Mouse (Mus musculus) liver, adult 2 months (tissue): Measurements from ENCODE around the gene Rad51b. TPM values are rescaled to one million over a fixed set of nuclear protein-coding genes. Genes with fewer than 3 reads are reported as not detected.

ENCODE experiments used
- DNase-seq: peaks from one replicate; pipeline ENCODE4 v3.0.0-alpha.2; 2011; ENCODE audit warnings: low read depth, low spot score; ENCODE audit errors: extremely low read depth
- H3K27ac ChIP-seq: fragments of 200-500 bp; replicated peaks from 2 replicates; pipeline ENCODE4 v1.5.1; 2012; ENCODE audit warnings: low read depth, mild to moderate bottlenecking, control low read depth, inconsistent platforms, low read length; ENCODE audit not compliant: insufficient read depth
- H3K27me3 ChIP-seq: fragments of 200-500 bp; 2 replicates; pipeline ENCODE4 v1.6.1; 2012; ENCODE audit warnings: mild to moderate bottlenecking, moderate library complexity, low read length, inconsistent platforms; ENCODE audit not compliant: control insufficient read depth, insufficient read depth
- H3K36me3 ChIP-seq: fragments of 200-500 bp; 2 replicates; pipeline ENCODE4 v1.6.1; 2012; ENCODE audit warnings: low read length, inconsistent platforms; ENCODE audit not compliant: control insufficient read depth, insufficient read depth
- H3K4me1 ChIP-seq: fragments of 200-500 bp; 2 replicates; pipeline ENCODE4 v1.6.1; 2011; ENCODE audit warnings: low read length; ENCODE audit not compliant: control insufficient read depth, insufficient read depth
- H3K4me3 ChIP-seq: fragments of 200-500 bp; 2 replicates; pipeline ENCODE4 v1.5.1; 2011; ENCODE audit warnings: low read depth, mild to moderate bottlenecking, control low read depth, low read length, moderate library complexity; ENCODE audit not compliant: insufficient read depth
- H3K79me2 ChIP-seq: fragments of 200-500 bp; 2 replicates; pipeline ENCODE4 v1.6.1; 2012; ENCODE audit warnings: inconsistent platforms, mild to moderate bottlenecking, low read length, moderate library complexity; ENCODE audit not compliant: control insufficient read depth, insufficient read depth
- H3K9ac ChIP-seq: fragments of 200-500 bp; 2 replicates; pipeline ENCODE4 v1.6.1; 2012; ENCODE audit warnings: low read depth, mild to moderate bottlenecking, control low read depth, inconsistent platforms, low read length
- CTCF ChIP-seq: fragments of 200-500 bp; IDR thresholded peaks from 2 replicates; pipeline ENCODE4 v1.5.1; 2011; ENCODE audit warnings: low read depth, low read length, control low read depth
- POLR2A ChIP-seq: fragments of 200-500 bp; IDR thresholded peaks from 2 replicates; pipeline ENCODE4 v1.6.1; 2011; ENCODE audit warnings: low read length, control low read depth; ENCODE audit not compliant: insufficient read depth; ENCODE audit errors: extremely low read depth
- WGBS: fragments of 180-500 bp; shearing (Covaris S2); methylation state at CpG from one replicate; pipeline ENCODE4 v1.1.7; 2018; 5-methylcytosine and 5-hydroxymethylcytosine counted together
- polyA plus RNA-seq: library from polyadenylated mRNA; depleted of rRNA; stranded (reverse); fragments of >200 nt; gene quantifications from 2 replicates; pipeline ENCODE4 v1.2.3, GENCODE M21; 2012
- total RNA-seq: library from RNA; depleted of rRNA; stranded (reverse); fragments of >200 nt; gene quantifications from 2 replicates; pipeline ENCODE4 v1.2.3, GENCODE M21; 2014

Rad51b gene
- total and polyA plus RNA-seq, 2 experiments = 0.55 to 1.7 TPM

DNA sequence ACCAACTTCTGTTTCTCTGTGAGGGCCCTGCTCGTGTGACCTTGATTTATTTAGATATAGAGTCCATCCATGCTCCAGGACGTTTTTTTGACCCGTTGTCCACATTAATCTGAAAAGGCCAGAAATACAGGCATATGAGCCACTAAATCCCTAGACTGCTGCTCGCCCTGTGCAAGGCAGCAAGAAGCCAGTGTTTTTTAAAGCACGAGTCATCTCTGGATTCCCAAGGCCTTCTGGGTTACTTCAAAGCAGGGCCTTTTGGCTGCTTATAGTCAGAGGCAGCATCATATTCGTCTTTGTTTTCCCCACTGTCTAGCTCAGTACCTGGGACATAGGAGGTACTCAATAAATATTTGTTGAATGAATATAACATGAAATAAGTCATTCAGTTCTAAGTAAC lies 492.4 kb downstream of the Rad51b start:
- TF ChIP-seq CTCF (no peak), POLR2A (no peak)
- Histone ChIP-seq H3K4me3 (no peak overlapping the region), H3K27ac (no peak overlapping the region), H3K79me2 (no peaks in the 10 kb centered on the region), H3K9ac (no peak overlapping the region), H3K27me3 (no peaks in the 10 kb centered on the region), H3K4me1 (no peaks in the 10 kb centered on the region), H3K36me3 (no peaks in the 10 kb centered on the region)
- DNase-seq = no peak
- WGBS = 87% methylated on average over 6 of the region's 6 CpGs

DNA sequence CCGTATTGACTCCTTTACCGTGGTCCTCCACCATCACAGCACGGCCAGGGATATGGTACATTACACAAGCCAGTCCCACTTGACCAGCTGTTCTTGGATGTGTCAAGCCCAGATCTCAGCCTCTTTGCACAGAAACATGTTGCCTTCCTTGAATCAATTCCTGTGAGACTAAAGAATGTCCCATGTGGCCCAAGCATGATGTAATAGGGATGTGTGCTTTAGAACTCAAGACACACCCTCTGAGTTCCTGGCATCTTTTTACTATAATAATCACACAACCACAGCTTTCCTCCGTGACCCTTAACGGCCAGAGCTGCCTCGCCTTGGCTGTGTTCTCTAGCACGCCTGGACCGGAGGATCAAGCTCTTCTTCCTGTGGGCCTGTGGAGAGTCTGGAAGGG lies 496.3 kb downstream of the Rad51b start:
- no peaks in the 10 kb centered on the region for H3K4me1 ChIP-seq
- H3K36me3 ChIP-seq = no peaks in the 10 kb centered on the region
- H3K4me3 ChIP-seq = no peak overlapping the region
- DNase-seq = no peak
- no peak overlapping the region for H3K27ac ChIP-seq
- H3K79me2 ChIP-seq = no peaks in the 10 kb centered on the region
- WGBS = 86% methylated on average over 8 of the region's 8 CpGs
- no peaks in the 10 kb centered on the region for H3K27me3 ChIP-seq
- TF ChIP-seq CTCF (no peak), POLR2A (no peak)
- no peak overlapping the region for H3K9ac ChIP-seq

- H3K36me3 ChIP-seq = no peaks in the 10 kb centered on the region
- H3K4me1 ChIP-seq = no peaks in the 10 kb centered on the region; the same call in 1 of the 2 replicates
- 96% methylated on average over 4 of the region's 4 CpGs for WGBS
- no peak for DNase-seq
- no peak overlapping the region for H3K27ac ChIP-seq
- TF ChIP-seq CTCF (no peak), POLR2A (no peak)
- no peak overlapping the region for H3K4me3 ChIP-seq
- H3K9ac ChIP-seq = no peak overlapping the region
- H3K79me2 ChIP-seq = no peaks in the 10 kb centered on the region
- no peaks in the 10 kb centered on the region for H3K27me3 ChIP-seq
Measured at GRCm38 (mm10) chr12:79794802-79795201, 497.7 kb downstream of the Rad51b start.

GRCm38 (mm10) chr12:79796260-79796659 lies 499.2 kb downstream of the Rad51b start:
- WGBS = 81% methylated on average over 6 of the region's 6 CpGs

GRCm38 (mm10) chr12:79796823-79797821 lies 500.0 kb downstream of the Rad51b start:
- 78% methylated on average over 18 of the region's 18 CpGs for WGBS
- Histone ChIP-seq H3K79me2 (no peaks in the 10 kb centered on the region), H3K27me3 (no peaks in the 10 kb centered on the region), H3K27ac (no peak overlapping the region), H3K4me1 (no peaks in the 10 kb centered on the region; the same call in 1 of the 2 replicates), H3K4me3 (no peak overlapping the region), H3K9ac (no peak overlapping the region), H3K36me3 (no peaks in the 10 kb centered on the region)
- TF ChIP-seq POLR2A = no peak
- DNase-seq = no peak

More at GRCm38 (mm10) chr12:79796260-79796659, 499.2 kb downstream of the Rad51b start:
- Histone ChIP-seq H3K27ac (no peak overlapping the region), H3K4me1 (no peaks in the 10 kb centered on the region; the same call in 1 of the 2 replicates), H3K4me3 (no peak overlapping the region), H3K79me2 (no peaks in the 10 kb centered on the region), H3K27me3 (no peaks in the 10 kb centered on the region), H3K36me3 (no peaks in the 10 kb centered on the region), H3K9ac (no peak overlapping the region)
- no peak for DNase-seq
- no peak for TF ChIP-seq CTCF
- no peak for TF ChIP-seq POLR2A

DNA sequence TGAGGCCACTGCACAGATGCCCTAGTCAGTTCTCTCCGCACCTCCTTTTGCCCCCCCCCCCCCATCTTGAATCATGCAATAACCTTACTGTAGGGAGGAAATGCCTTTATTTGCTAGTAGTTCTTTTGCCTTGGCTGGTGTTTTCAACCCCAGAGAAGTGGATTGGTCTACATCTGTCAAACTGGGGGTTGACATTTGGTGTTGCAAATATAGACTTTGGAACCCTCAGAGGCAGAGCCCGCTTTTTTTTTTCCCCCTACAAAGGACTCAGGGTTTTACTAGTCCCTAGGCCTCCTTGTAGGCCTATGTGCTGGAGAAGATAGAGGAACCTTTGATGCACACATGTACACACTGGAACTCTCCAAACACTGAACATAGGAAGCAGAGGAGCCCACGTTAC lies 501.4 kb downstream of the Rad51b start:
- TF ChIP-seq CTCF = no peak
- TF ChIP-seq POLR2A = no peak
- Histone ChIP-seq H3K27me3 (no peaks in the 10 kb centered on the region), H3K4me3 (no peak overlapping the region), H3K4me1 (no peaks in the 10 kb centered on the region; the same call in 1 of the 2 replicates), H3K9ac (no peak overlapping the region), H3K79me2 (no peaks in the 10 kb centered on the region), H3K27ac (no peak overlapping the region), H3K36me3 (no peaks in the 10 kb centered on the region)
- WGBS = 48% methylated on average over 3 of the region's 3 CpGs
- DNase-seq = peak; percentile 14
